Mouse (Mus musculus) MEL (cell line): ENCODE measurements around the gene Mrln. TPM values are rescaled to one million over a fixed set of nuclear protein-coding genes. Genes with fewer than 3 reads are reported as not detected.

Source experiments
- DNase-seq: peaks from one replicate; pipeline ENCODE4 v3.0.0; 2011; ENCODE audit warnings: low read depth, low spot score
- H3K27ac ChIP-seq: 2 replicates; pipeline ENCODE4 v1.5.1; 2012; ENCODE audit warnings: low read depth, mild to moderate bottlenecking, control low read depth, low read length, moderate library complexity; ENCODE audit not compliant: control insufficient read depth
- H3K27me3 ChIP-seq, 2 experiments: fragments of 150-350 bp in 1 of 2; sonication (generic) in 1 of 2; 2 replicates each; pipeline ENCODE4 v1.6.1; 2012; ENCODE audit warnings: low read length in 2 of 2, mild to moderate bottlenecking in 2 of 2, improper control_type of control experiment in 1 of 2, moderate library complexity in 1 of 2; ENCODE audit not compliant: insufficient read depth in 2 of 2, control insufficient read depth in 1 of 2
- H3K36me3 ChIP-seq, 2 experiments: 2 replicates each; pipeline ENCODE4 v1.6.1; 2012 to 2014; ENCODE audit warnings: low read length in 2 of 2, improper control_type of control experiment in 1 of 2, inconsistent platforms in 1 of 2, mild to moderate bottlenecking in 1 of 2; ENCODE audit not compliant: insufficient read depth in 2 of 2, control insufficient read depth in 1 of 2
- H3K4me1 ChIP-seq, 2 experiments: fragments of 150-350 bp in 1 of 2; sonication (generic) in 1 of 2; 2 replicates each; pipeline ENCODE4 v1.6.1; 2012; ENCODE audit warnings: low read length in 2 of 2, improper control_type of control experiment in 1 of 2, mild to moderate bottlenecking in 1 of 2; ENCODE audit not compliant: insufficient read depth in 2 of 2, control insufficient read depth in 1 of 2
- H3K4me3 ChIP-seq, 2 experiments: fragments of 150-350 bp in 1 of 2; sonication (generic) in 1 of 2; 2 replicates each; pipeline ENCODE4 v1.5.1; 2012; ENCODE audit warnings: low read depth in 2 of 2, low read length in 2 of 2, mild to moderate bottlenecking in 2 of 2, moderate library complexity in 2 of 2, control low read depth in 1 of 2, improper control_type of control experiment in 1 of 2; ENCODE audit not compliant: control insufficient read depth in 1 of 2, insufficient read depth in 1 of 2
- H3K79me2 ChIP-seq: 2 replicates; pipeline ENCODE4 v1.6.1; 2012; ENCODE audit warnings: mild to moderate bottlenecking, low read length, moderate library complexity; ENCODE audit not compliant: control insufficient read depth, poor library complexity, insufficient read depth
- H3K9ac ChIP-seq: 2 replicates; pipeline ENCODE4 v1.6.1; 2012; ENCODE audit warnings: low read depth, mild to moderate bottlenecking, control low read depth, low read length, moderate library complexity; ENCODE audit not compliant: control insufficient read depth, poor library complexity, severe bottlenecking
- H3K9me3 ChIP-seq: fragments of 150-350 bp; sonication (generic); replicated peaks from 2 replicates; pipeline ENCODE4 v1.6.1; 2012; ENCODE audit warnings: mild to moderate bottlenecking, low read length, improper control_type of control experiment, moderate library complexity; ENCODE audit not compliant: insufficient read depth
- CHD1 ChIP-seq: IDR thresholded peaks from 2 replicates; pipeline ENCODE4 v1.6.1; 2012; ENCODE audit warnings: low read depth, mild to moderate bottlenecking, inconsistent platforms, low read length, improper control_type of control experiment
- CHD2 ChIP-seq: IDR thresholded peaks from 2 replicates; pipeline ENCODE4 v1.6.1; 2011; ENCODE audit warnings: low read length, improper control_type of control experiment
- ELF1 ChIP-seq: IDR thresholded peaks from 2 replicates; pipeline ENCODE4 v1.6.1; 2014; ENCODE audit warnings: low read depth, mild to moderate bottlenecking, inconsistent platforms, low read length, improper control_type of control experiment, moderate library complexity
- EP300 ChIP-seq, 2 experiments: IDR thresholded peaks; 2 replicates each; pipeline ENCODE4 v1.6.1; 2011; ENCODE audit warnings: improper control_type of control experiment in 2 of 2, low read length in 2 of 2, low read depth in 1 of 2, mild to moderate bottlenecking in 1 of 2
- ETS1 ChIP-seq: IDR thresholded peaks from 2 replicates; pipeline ENCODE4 v1.6.1; 2012; ENCODE audit warnings: low read depth, mild to moderate bottlenecking, inconsistent platforms, low read length, improper control_type of control experiment, moderate library complexity
- JUND ChIP-seq: IDR thresholded peaks from 2 replicates; pipeline ENCODE4 v1.6.1; 2011; ENCODE audit warnings: low read depth, mild to moderate bottlenecking, improper control_type of control experiment, low read length
- MAFK ChIP-seq: IDR thresholded peaks from 2 replicates; pipeline ENCODE4 v1.6.1; 2011; ENCODE audit warnings: low read depth, mild to moderate bottlenecking, low read length, improper control_type of control experiment, borderline replicate concordance
- MAX ChIP-seq: IDR thresholded peaks from 2 replicates; pipeline ENCODE4 v1.6.1; 2011; ENCODE audit warnings: low read length, improper control_type of control experiment
- MYC ChIP-seq: IDR thresholded peaks from 2 replicates; pipeline ENCODE4 v1.6.1; 2011; ENCODE audit warnings: low read depth, mild to moderate bottlenecking, low read length, improper control_type of control experiment, moderate library complexity
- NRF1 ChIP-seq: IDR thresholded peaks from 2 replicates; pipeline ENCODE4 v1.6.1; 2014; ENCODE audit warnings: low read depth, mild to moderate bottlenecking, inconsistent platforms, low read length, improper control_type of control experiment, moderate library complexity; ENCODE audit not compliant: poor library complexity, insufficient read depth, severe bottlenecking
- POLR2A ChIP-seq, 2 experiments: IDR thresholded peaks; 2 replicates each; pipeline ENCODE4 v1.6.1; 2011 to 2012; ENCODE audit warnings: low read length in 2 of 2, mild to moderate bottlenecking in 2 of 2, control low read depth in 1 of 2, improper control_type of control experiment in 1 of 2, low read depth in 1 of 2, moderate library complexity in 1 of 2; ENCODE audit not compliant: control insufficient read depth in 1 of 2, insufficient read depth in 1 of 2, poor library complexity in 1 of 2
- POLR2AphosphoS5 ChIP-seq: IDR thresholded peaks from 2 replicates; pipeline ENCODE4 v1.6.1; 2012; ENCODE audit warnings: low read depth, borderline replicate concordance, mild to moderate bottlenecking, inconsistent platforms, low read length, moderate library complexity, mixed read lengths
- RAD21 ChIP-seq: IDR thresholded peaks from 2 replicates; pipeline ENCODE4 v1.6.1; 2011; ENCODE audit warnings: mild to moderate bottlenecking, low read depth, low read length, improper control_type of control experiment
- SMC3 ChIP-seq: IDR thresholded peaks from 2 replicates; pipeline ENCODE4 v1.6.1; 2011; ENCODE audit warnings: low read depth, low read length, improper control_type of control experiment
- TBP ChIP-seq: IDR thresholded peaks from 2 replicates; pipeline ENCODE4 v1.8.0; 2011; ENCODE audit warnings: low read depth, low read length, improper control_type of control experiment
- TCF12 ChIP-seq: IDR thresholded peaks from 2 replicates; pipeline ENCODE4 v1.6.1; 2014; ENCODE audit warnings: low read depth, mild to moderate bottlenecking, inconsistent platforms, low read length, improper control_type of control experiment, moderate library complexity
- ZMIZ1 ChIP-seq: IDR thresholded peaks from 2 replicates; pipeline ENCODE4 v1.6.1; 2012; ENCODE audit warnings: low read depth, mild to moderate bottlenecking, inconsistent platforms, low read length, improper control_type of control experiment, moderate library complexity
- ZNF384 ChIP-seq: IDR thresholded peaks from 2 replicates; pipeline ENCODE4 v1.6.1; 2012; ENCODE audit warnings: low read depth, mild to moderate bottlenecking, inconsistent platforms, low read length, improper control_type of control experiment
- polyA plus RNA-seq, 2 experiments: library from polyadenylated mRNA; stranded (reverse) in 1 of 2; unstranded in 1 of 2; fragments of >175 nt in 1 of 2; fragments of >200 nt in 1 of 2; gene quantifications; 2 replicates each; pipeline versions ENCODE4 v1.2.1 to v1.2.4; 2012; ENCODE audit warnings: low replicate concordance in 2 of 2, low read depth in 1 of 2; ENCODE audit not compliant: insufficient read length in 2 of 2, insufficient read depth in 1 of 2, missing spikeins in 1 of 2
- total RNA-seq: library from RNA; depleted of rRNA; stranded (reverse); fragments of 300-350 nt; gene quantifications from 2 replicates; pipeline ENCODE4 v1.2.3, GENCODE M21; 2012

Gene Mrln
- total and polyA plus RNA-seq, 3 experiments, result not detected

DNA sequence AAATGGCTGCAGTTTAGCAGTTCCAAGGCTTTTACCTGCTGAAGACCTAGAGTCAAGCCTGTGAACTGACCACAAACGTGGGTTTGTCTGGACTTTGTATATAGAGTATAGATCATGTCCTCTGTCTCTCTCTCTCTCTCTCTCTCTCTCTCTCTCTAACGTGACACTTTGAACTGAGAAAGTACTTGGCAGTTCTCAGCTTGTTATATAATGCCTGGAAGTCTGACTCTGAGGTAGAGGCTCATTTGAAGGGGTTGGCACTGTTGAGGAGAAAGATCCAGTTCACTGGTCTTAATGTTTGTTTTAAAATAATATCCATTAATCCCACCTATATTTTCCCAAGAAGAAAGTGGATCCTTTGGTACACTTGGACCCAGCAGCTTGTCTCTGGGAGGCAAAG, 33.5 kb downstream of the Mrln start:
- H3K27ac ChIP-seq, result no peak overlapping the region
- H3K4me1 ChIP-seq, result no peaks in the 10 kb centered on the region
- H3K36me3 ChIP-seq, result no peaks in the 10 kb centered on the region
- no peaks in the 10 kb centered on the region for H3K79me2 ChIP-seq
- H3K27me3 ChIP-seq, result no peaks in the 10 kb centered on the region
- TF ChIP-seq SMC3, result no peak
- TF ChIP-seq JUND, result no peak
- no peak for TF ChIP-seq POLR2AphosphoS5
- no peak for TF ChIP-seq TBP
- no peak for TF ChIP-seq ZMIZ1
- no peak for TF ChIP-seq ZNF384
- TF ChIP-seq MAFK, result no peak
- TF ChIP-seq RAD21, result no peak
- no peak for TF ChIP-seq POLR2A (IDR thresholded peaks at IDR 0.05; ENCODE audit: control insufficient read depth in 1 of 2, insufficient read depth in 1 of 2, low read depth in 1 of 2, low read length in 2 of 2, poor library complexity in 1 of 2)
- TF ChIP-seq ELF1, result no peak
- TF ChIP-seq CHD1, result no peak
- no peak for TF ChIP-seq MAX
- no peak for TF ChIP-seq TCF12
- no peak for TF ChIP-seq MYC
- no peaks in the 10 kb centered on the region for H3K9me3 ChIP-seq
- no peak overlapping the region for H3K4me3 ChIP-seq
- H3K9ac ChIP-seq, result no peak overlapping the region
- DNase-seq, result no peak

DNA sequence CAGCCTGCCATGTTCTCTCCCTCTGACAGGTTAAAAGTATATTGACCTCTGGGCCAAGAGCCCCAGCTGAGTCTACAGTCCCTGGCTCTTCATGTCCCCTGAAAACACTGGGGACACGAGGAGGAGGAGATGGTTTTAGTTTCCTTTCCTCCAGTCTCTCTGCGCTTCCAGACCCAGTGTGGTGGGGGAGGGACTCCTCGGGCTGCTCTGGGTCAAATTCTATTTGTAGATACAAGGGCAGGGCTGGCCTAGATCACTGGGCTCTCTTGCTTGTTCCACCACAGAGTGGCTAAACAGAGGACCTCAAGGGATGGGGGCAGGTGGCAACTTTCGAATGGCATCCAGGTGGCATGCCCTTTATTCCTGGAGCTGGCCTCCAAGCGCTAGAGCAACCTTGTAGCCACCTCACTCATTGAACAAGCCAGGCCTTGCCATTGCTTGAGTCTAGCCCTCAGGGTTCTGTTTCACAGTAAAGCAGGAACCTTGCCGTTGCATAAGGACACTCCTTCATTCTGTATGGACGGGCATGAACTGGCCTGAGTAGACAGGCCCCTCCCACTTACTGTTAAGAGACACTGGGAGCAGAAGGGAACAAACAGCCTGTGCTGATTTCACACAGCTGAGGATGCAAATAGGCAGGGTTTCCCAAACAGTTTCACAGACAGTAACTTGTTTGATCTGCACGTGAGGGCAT, 38.4 kb downstream of the Mrln start:
- Histone ChIP-seq H3K9me3 (no peaks in the 10 kb centered on the region), H3K36me3 (no peaks in the 10 kb centered on the region), H3K27ac (no peak overlapping the region), H3K4me3 (no peak overlapping the region), H3K9ac (no peak overlapping the region), H3K79me2 (no peaks in the 10 kb centered on the region), H3K27me3 (no peaks in the 10 kb centered on the region; a peak in 1 of 4 replicates), H3K4me1 (no peaks in the 10 kb centered on the region)
- no peak for DNase-seq
- no peak for TF ChIP-seq EP300 (IDR thresholded peaks at IDR 0.05; ENCODE audit: low read depth in 1 of 2, low read length in 2 of 2)
- no peak for TF ChIP-seq POLR2A (IDR thresholded peaks at IDR 0.05; ENCODE audit: control insufficient read depth in 1 of 2, insufficient read depth in 1 of 2, low read depth in 1 of 2, low read length in 2 of 2, poor library complexity in 1 of 2)
- no peak for TF ChIP-seq ETS1
- no peak for TF ChIP-seq CHD1
- TF ChIP-seq NRF1, result no peak
- no peak for TF ChIP-seq POLR2AphosphoS5
- no peak for TF ChIP-seq JUND
- no peak for TF ChIP-seq MYC
- TF ChIP-seq CHD2, result no peak
- no peak for TF ChIP-seq ZMIZ1
- no peak for TF ChIP-seq TBP
- no peak for TF ChIP-seq ZNF384
